Mouse (Mus musculus): Measurements from ENCODE around the gene Gm29427.

Gene Gm29427

DNA sequence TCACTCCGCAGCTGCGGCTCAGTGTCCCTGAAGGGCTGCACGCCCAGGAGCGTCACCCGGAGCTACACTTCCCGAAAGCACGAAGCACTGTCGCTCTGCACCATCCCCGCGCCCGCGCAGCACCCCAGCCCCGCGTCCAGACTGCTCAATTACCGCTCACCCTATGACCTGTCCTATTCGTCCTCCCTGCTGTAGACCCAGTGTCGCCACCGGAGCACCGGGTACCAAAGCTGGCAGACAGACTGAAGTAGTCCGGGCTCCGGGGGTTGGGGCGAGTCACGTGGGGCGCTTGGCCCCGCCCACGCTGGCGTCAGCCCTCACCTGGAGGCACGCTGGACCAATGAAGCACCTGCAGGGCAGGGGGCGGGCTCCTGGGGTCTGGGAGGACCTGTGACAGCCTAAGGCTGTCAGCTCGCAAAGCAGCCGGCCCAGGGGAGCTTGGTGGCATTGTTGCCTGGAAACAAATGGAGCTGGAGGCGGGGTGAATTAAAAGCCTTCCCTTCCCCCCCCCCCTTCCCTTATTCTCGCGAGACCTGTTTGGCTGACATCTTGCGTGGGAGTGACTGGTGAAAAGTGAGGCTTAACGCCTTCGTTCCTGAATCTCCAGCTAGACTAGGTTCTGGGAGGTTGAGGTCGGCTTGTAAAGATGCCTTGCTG lies at the start of gene Gm29427:
Gm29427 (minus strand) TSS at position 239 of the 657 bp plus-strand sequence.
- peak; percentile 62 for DNase-seq (ENCODE audit: extremely low spot score, low read depth, low spot score)

DNA sequence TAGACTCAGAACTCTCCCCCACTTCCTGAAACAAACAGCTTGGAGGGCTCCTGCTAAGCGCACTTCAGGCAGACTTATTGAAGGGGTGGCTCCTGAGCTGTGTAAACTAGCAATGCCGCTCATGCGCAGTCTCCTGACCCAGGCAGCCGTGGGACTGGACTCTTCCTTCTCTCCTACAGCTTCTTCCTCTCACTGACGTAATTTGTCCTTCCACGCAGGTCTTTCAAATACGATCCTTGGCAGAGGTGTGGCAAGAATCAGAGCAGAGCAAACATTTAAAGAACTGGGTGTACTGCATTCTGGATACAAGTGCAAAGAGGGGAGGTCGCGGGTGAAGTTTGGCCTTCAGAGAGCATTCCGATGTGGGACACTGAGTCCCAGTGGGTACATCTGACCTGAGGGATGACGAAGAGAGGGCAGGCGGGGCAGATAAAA lies 48.4 kb upstream of the Gm29427 start:
- no peak for DNase-seq (ENCODE audit: extremely low spot score, low read depth, low spot score)

DNA sequence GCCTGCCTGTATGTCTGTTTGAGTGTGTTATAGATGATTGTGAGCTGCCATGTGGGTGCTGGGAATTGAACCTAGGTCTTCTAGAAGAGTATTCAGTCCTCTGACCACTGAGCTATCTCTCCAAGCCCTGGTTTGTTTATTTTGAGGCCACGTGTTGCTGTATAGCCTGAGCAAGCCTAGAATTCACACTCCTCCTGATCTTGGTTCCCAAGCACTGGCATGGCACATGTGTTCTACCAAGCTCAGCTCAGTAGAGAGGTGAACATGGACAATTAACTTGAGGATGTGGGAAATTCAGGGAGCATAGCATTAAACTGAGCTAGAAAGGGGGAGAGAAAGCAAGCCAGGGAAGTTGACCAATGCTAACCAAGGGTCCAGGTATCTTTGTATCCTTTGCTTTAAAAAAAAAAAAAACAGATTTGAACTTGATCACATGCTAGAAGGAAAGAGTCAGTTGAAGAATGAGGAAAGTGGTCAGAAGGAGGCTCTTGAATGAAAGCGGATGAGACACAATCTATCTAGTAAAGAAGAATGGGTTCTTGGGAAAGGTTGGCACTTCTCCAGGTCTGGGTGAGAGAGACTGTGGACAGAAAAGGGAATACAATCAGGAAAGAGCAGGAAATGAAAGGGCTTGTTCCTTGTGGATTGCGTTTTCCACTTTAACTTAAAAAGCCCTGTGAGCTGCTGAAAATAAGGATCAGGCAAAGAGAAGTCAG lies 46.6 kb upstream of the Gm29427 start:
- no peak for DNase-seq (ENCODE audit: extremely low spot score, low read depth, low spot score)

DNA sequence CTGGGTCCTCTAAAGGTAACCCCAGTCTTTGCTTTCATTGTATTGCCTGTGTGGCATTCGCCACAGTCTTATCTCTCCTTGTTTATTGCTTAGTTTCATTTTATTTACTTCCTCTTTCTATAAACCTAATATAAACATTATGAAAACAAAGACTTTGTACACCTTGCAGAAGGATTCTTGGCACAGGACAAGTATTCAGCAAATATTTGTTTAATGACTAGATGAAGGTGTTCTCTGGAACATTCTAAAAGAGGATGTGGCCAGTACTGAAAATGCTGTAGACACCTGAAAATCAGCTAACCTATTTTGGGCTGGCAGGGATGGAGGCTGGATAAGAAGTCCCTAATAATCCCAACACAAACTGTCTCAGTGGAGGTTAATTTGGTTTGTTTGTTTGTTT lies 46.0 kb upstream of the Gm29427 start:
- DNase-seq (ENCODE audit: extremely low spot score, low read depth, low spot score): no peak

DNA sequence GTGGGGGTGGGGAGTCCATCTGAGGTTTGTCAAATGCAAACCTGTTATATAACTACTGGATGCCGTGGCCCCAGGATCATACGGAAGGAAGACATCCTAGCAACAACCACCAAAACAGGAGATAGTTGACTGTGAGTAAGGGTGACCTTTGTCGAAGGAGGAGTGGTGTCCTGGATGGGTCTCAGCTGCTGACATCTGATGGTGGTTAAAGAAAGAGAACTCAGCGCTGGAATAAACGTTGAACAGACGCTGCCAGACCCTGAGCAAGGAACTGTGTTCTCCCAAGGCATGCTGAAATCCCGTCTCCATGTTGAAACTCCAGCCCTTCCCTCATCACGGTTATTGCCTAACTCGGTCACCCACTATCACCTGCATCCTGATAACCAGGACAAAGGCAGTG lies 44.1 kb upstream of the Gm29427 start:
- DNase-seq (ENCODE audit: extremely low spot score, low read depth, low spot score): no peak

DNA sequence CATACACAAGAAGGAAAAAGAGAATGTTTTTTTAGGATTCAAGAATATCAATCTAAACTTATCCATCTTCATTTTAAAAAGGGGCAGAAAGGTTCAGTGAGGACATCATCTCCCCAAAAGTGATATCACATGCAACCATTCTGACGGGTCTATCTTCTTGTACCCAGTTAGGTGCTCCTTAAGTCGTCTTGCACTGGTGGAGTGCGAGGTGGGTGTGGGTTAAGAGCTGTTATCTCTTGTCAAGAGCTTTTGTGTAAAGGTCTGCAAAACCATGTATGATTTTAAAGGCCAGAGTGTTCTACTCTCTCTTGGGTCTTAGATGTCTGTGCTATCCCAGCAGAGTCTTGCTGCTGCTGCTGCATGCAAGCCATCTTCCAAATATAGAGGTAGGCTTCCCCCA lies 31.2 kb upstream of the Gm29427 start:
- DNase-seq (ENCODE audit: extremely low spot score, low read depth, low spot score): no peak

DNA sequence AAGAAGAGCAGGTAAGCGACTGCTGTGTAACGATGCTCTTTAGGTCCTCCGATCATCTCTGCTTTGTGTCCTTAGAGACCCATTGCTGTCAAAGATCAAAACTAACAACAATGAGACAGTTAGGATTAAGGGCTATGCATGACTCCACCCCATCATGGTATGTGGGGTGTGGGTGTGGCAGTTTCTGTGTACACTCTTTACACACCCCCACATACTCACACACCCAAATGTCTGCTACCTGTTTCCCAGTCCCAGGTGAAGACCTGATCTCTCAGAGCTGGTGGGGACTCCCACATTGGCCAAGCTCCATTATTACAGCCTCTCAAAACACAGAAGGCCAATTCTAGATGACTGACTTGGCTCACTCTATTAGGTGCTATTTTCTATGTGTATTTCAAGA lies 30.0 kb upstream of the Gm29427 start:
- no peak for DNase-seq (ENCODE audit: extremely low spot score, low read depth, low spot score)

DNA sequence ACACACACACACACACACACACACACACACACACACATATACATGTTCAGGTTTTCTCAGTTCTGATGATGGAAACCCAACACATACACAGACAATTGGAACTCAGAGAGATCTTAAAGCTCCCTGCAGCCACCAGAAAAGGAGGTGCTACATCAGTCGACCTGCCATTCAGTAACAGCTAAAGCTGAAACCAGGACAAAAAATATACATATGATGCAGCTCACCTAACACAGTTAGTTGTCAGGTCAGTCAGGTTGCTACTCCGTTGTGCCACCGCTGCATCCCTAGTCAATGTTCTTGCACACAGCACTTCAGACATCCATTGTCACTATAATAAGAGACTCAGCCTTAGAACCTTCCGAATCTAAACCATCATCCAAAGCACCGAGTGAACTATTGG lies 29.4 kb upstream of the Gm29427 start:
- DNase-seq (ENCODE audit: extremely low spot score, low read depth, low spot score): no peak

DNA sequence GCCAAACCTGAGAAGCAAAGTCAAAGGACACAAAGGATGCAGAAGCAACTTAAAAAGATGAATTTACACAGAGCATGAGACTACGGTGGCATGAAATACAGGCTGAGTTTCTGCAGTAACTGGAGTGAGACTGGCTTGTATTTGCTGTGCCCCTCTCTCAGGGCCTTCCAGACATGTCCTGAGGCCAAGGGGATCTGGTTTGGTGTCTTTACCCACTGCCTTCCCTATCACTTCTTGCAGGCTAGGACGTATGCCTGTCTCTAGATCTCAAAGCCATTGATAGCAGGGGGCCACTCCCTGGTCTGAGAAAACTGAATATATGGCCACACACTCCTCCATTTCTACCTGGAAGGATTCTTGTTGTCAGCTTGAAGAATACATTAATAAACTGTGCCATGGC lies 28.6 kb upstream of the Gm29427 start:
- DNase-seq (ENCODE audit: extremely low spot score, low read depth, low spot score): no peak

DNA sequence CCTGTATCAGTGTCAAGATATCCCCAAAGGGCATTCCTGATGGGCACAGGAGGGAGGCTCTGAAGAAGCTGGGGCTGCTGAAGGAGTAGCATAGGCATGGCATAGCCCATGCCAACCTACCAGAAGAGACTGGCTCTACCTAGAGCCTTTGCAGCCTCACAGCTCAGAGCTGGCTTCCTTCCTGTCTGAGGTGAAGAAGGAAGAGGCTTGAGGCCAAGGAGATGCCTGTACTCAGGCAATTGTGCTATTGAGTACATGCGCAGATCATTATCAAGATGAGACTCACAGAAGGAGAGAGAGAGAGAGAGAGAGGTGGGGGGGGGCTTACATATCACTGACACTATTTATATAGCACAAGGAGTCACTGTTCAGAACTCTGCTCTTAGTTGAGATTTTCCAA lies 28.2 kb upstream of the Gm29427 start:
- no peak for DNase-seq (ENCODE audit: extremely low spot score, low read depth, low spot score)

DNA sequence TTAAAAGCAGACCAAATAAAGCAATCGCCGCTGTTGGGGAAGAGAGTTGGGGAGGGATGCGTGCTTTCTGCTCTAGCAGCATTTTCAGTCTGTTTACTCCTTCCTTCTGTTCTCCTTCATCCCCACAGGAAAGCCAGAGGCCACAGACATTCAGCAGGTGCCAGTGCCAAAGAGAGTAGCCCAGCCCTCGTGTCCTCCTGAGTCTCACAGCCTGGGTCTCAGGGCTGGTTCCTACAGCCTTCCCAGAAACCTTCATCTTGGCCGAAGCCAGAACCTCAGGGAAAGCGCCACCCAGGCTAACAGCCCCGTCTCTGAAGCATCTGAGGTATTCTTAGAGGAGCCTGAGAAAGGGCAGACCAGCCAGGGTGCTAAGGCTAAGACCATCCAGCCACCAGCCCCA lies 26.6 kb upstream of the Gm29427 start:
- no peak for DNase-seq (ENCODE audit: extremely low spot score, low read depth, low spot score)

DNA sequence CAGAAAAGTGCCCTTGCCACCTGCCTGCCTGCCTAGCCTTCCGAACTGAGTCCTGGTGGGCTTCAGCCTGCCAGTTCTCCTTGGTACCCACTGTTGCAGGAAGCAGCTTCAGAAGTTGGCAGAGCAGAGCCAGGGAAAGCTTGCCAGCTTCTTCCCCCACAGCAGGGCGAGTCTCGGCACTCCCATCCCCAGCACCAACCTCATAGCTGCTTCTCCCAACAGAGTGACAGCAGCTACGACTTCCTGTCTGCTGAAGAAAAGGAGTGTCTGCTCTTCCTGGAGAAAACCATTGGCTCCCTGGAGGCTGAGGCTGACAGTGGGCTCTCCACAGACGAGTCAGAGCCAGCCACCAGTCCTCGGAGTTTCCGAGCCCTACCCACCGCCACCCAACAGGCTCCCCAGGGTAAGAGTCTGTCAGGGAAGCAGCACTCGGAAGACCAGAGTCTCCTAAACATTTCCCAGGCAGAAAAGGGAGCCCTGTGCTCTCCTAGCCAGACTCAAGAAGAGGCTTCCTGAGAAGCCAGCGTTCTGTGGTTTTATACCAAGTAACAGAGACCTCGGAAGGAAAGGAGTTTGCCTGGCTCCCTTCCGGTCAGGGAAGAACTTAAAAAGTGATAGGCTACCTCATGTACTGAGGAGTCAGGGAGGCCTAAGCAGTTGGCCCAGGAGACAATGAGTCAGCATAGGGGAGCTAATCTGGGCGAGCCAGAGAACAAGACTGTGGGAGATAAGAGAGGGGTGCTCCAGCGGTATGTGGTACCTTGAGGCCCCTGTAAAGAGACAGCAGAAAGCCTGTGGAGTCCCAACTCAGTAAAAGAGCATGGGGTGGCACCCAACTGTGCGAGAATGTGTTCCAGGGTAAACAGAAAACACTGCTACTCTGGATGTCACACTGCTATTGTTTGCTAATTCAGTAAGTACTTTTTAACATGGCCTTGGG lies 25.5 kb upstream of the Gm29427 start:
- DNase-seq (ENCODE audit: extremely low spot score, low read depth, low spot score): no peak

DNA sequence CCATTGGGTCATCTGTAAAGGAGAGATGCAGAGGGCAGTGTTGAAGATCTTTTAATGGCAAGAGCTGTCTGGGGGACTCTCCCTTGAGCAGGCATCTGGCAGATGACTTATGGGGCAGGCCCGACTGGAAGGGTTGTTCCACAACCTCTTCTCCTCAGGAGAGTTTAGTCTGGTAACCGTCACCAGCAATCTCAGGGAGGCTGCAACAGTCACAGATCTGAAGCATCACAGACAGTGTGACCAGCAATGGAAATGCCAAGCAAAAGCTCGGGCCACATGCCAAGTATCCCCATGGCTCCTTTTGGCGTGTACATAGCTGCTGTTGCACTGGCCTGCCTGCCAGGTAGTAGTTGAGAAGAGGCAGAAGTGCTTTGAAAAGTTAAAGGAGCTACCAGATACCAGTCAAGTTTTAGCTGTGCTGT lies 24.6 kb upstream of the Gm29427 start:
- DNase-seq (ENCODE audit: extremely low spot score, low read depth, low spot score): no peak

DNA sequence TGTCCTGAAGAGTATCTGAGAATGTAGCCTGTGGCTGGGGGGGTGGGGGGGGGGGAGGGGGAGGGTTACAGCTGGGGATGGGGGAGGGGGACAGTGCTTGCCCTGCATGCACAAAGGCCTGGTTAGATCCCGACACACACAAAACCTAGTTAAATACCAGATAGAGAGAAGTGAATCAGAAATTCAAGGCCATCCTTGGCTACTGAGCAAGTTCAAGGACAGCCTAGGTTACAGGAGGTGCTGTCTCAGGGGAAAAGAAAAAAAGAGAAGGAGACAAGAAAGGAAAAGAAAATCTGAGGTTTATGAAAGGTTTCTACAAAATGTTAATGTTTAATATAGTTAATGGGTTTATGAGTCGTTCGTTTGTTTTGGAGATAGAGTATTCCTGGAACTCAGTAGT lies 24.0 kb upstream of the Gm29427 start:
- DNase-seq (ENCODE audit: extremely low spot score, low read depth, low spot score): no peak

DNA sequence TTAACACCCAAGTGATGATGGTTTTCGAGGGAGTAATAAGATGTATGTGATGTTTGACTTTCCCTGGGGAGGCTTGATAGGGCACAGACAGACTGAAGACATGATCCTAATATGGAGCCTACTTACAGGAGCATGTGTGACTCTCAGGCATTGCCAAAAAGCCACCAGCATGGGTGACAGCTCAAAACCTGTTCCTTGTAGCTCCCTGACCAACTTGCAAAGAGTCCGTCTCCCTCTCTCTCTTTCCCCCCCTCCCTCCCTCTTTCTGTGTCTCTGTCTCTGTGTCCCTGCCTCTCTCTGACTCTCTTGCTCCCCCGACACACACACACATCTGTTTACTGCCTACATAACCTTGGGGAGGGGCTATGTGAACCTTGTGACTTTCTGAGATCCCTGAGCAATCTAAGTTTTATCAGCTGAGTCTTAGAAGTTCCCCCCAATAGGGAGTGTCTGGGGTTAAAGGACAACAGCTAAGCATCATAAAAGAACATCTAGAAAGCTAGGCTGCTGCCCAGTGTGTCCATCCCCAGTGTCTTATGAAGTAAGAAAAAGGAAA lies 23.0 kb upstream of the Gm29427 start:
- DNase-seq (ENCODE audit: extremely low spot score, low read depth, low spot score): no peak

DNA sequence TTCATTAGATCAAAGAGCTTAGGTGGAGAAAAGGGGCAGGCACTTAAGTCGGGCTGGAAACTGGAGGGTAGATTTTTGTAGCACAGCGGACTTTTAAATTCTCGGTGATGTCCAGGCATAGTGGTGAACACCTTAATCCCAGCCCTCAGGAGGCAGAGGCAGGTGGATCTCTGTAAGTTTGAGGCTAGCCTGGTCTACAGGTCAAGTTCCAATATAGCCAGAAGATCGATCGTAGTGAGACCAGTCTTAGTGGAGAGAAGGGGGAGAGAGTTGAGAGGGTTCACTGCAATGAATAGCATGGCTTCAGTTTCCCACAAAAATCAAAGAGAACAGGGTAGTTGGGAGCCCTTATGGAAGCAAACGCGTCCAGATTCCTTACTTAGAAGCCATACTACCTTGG lies 22.3 kb upstream of the Gm29427 start:
- no peak for DNase-seq (ENCODE audit: extremely low spot score, low read depth, low spot score)

DNA sequence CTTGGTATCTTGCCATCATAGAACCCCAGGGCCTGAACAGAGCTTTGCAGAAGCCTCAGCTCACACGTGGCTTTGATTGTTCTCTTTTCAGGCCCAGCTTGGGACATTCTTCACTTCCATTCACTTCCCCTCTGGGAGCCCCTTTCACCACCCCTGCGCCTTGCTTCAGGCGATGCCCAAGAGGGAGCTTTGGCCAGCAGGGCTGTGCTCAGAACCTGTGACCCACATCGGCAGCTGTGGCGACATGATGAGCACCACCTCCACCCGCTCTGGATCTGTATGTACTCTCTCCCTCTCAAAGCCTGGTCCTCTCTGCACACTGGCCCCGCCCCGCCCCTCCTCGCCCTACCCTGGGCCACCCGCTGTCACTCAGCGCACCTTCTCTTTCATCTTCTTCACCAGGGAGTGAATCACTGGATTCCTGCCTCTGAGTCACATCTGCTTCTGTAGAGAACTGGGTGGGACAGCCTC lies 21.8 kb upstream of the Gm29427 start:
- no peak for DNase-seq (ENCODE audit: extremely low spot score, low read depth, low spot score)

DNA sequence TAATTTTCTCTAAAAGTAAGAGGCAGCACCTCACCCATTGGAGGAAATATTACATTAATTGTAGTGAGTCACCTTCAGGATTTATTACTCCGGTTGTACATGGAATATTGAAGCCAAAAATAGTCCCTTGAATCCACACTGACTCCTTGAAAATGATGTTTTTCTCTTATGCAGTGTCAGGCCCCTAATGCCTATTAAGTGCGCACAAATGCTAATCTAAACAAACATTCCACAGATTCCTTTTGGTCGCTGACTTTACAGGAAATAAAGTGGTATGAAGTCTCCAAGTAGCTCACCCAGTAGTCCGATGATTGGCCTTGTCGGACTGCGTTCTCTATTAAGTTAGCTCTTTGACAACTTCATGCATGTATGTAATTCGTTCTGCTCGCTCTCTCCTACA lies 19.3 kb upstream of the Gm29427 start:
- no peak for DNase-seq (ENCODE audit: extremely low spot score, low read depth, low spot score)

DNA sequence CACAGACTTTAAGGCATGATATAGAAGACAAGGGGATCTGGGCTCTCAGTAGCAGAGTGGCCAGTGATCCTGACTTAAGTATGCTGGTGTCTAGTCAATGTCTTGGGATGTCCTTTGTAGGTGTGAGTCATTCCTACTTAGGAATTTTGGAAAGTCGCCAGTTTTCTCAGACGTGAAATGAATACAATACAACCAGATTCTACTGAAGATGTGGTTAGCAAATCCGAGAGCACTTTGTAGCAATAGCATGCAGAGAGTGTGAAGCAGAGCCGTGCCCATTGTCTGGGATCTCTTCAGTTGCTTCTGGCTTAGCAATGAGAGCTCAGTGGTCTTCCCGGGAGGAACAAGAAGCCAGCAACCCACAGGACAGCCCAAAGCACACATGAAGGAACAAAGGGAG lies 18.9 kb upstream of the Gm29427 start:
- no peak for DNase-seq (ENCODE audit: extremely low spot score, low read depth, low spot score)

DNA sequence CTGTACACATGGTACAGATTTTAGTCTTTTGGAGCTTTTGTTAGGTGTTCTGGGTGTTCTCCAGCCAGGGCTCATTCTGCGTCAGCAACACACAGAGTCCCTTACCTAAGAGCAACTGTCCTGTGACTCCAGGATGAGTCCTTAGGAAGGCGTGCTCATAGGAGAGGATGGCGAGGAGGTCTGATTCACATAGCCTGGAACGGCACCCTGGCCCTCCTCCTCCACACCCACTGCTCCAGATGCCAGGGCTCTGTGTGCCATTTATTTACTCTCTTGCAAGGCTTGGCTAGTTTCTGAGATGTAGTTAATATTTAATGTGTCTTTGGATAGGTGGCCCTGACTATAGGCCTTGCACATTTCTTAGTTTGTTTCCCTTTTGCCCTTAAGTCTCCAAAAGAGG lies 18.1 kb upstream of the Gm29427 start:
- DNase-seq (ENCODE audit: extremely low spot score, low read depth, low spot score): no peak

Measured in hindlimb bud, embryonic 11.5 days (tissue).